Mouse (Mus musculus) cerebellum, adult 2 months (tissue): ENCODE results near the gene Cdkn2d.

Experiments
- CTCF ChIP-seq: fragments of 200-500 bp; IDR thresholded peaks from 2 replicates; pipeline ENCODE4 v1.5.1; 2011; ENCODE audit warnings: low read depth, mild to moderate bottlenecking, control low read depth, low read length, moderate library complexity, borderline replicate concordance; ENCODE audit not compliant: insufficient read depth
- POLR2A ChIP-seq: fragments of 200-500 bp; IDR thresholded peaks from 2 replicates; pipeline ENCODE4 v1.6.1; 2011; ENCODE audit warnings: low read length, control low read depth, borderline replicate concordance; ENCODE audit not compliant: insufficient read depth

DNA sequence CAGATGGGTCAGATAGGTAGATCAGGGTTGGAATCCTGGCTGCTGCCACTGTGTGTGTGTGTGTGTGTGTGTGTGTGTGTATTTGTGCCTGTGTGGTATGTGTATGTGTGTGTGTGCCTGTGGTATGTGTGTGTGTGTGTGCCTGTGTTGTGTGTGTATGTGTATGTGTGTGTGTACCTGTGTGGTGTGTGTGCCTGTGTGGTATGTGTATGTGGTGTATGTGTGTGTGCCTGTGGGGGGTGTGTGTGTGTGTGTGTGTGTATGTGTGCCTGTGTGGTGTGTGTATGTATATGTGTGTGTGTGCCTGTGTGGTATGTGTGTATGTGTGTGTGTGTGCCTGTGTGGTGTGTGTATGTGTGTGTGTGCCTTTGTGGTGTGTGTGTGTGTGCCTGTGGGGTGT is 36.5 kb downstream of the Cdkn2d start:
- TF ChIP-seq CTCF (no peak), POLR2A (no peak)
